Mouse (Mus musculus): ENCODE data around the gene Cul7.

- TF ChIP-seq POLR2A (IDR thresholded peaks at IDR 0.05; ENCODE audit: insufficient read length, low read depth) (no peak), POLR2AphosphoS2 (IDR thresholded peaks at IDR 0.05; ENCODE audit: insufficient read length, low read depth) (no peak), TCF12 (IDR thresholded peaks at IDR 0.05; ENCODE audit: insufficient read depth, poor library complexity, severe bottlenecking) (no peak), CEBPB (IDR thresholded peaks at IDR 0.05; ENCODE audit: insufficient read depth, poor library complexity, severe bottlenecking) (no peak), E2F4 (IDR thresholded peaks at IDR 0.05; ENCODE audit: insufficient read depth) (no peak), MAX (IDR thresholded peaks at IDR 0.05; ENCODE audit: low read depth) (no peak), MYOG (IDR thresholded peaks at IDR 0.05; ENCODE audit: control insufficient read depth in 1 of 3, insufficient read depth in 1 of 3, insufficient read length in 2 of 3, low read depth in 2 of 3) (no peak), USF1 (IDR thresholded peaks at IDR 0.05; ENCODE audit: low read depth) (no peak), SRF (IDR thresholded peaks at IDR 0.05; ENCODE audit: control insufficient read depth, insufficient read length, low read depth) (no peak)
Measured at GRCm38 (mm10) chr17:46647279-46647678, 2.9 kb upstream of the Cul7 start.
